Mouse (Mus musculus) liver, embryonic 11.5 days (tissue): ENCODE measurements around the gene Ppie. TPM values are rescaled to one million over a fixed set of nuclear protein-coding genes. Genes with fewer than 3 reads are reported as not detected.
A peak's percentile ranks its signal among the peaks of the same experiment; 100 is the strongest.

ENCODE experiments used
- ATAC-seq: fragments of 200-750 bp; cut with Nextera tagmentation; replicated peaks from 2 replicates; pipeline ENCODE4 v1.8.0; 2017; ENCODE audit warnings: moderate number of reproducible peaks, mild to moderate bottlenecking, moderate TSS enrichment, moderate library complexity; ENCODE audit not compliant: low FRiP score
- DNase-seq: peaks from one replicate; pipeline ENCODE4 v3.0.0-alpha.2; 2017; ENCODE audit warnings: low spot score
- H3K27ac ChIP-seq: fragments of 300-500 bp; sonication (generic); 2 replicates; pipeline ENCODE4 v1.5.1; 2014; ENCODE audit warnings: mild to moderate bottlenecking, low read depth, low read length, control low read depth
- H3K27me3 ChIP-seq: fragments of 300-500 bp; sonication (generic); replicated peaks from 2 replicates; pipeline ENCODE4 v1.6.1; 2014; ENCODE audit warnings: low read length, mixed read lengths; ENCODE audit not compliant: control insufficient read depth, insufficient read depth
- H3K36me3 ChIP-seq: fragments of 300-500 bp; sonication (generic); 2 replicates; pipeline ENCODE4 v1.6.1; 2014; ENCODE audit warnings: mild to moderate bottlenecking, low read length, moderate library complexity, mixed read lengths; ENCODE audit not compliant: control insufficient read depth, insufficient read depth
- H3K4me1 ChIP-seq: fragments of 300-500 bp; sonication (generic); replicated peaks from 2 replicates; pipeline ENCODE4 v1.6.1; 2014; ENCODE audit warnings: low read length, mixed read lengths; ENCODE audit not compliant: control insufficient read depth, insufficient read depth
- H3K4me2 ChIP-seq: fragments of 300-500 bp; sonication (generic); 2 replicates; pipeline ENCODE4 v1.6.1; 2014; ENCODE audit warnings: mild to moderate bottlenecking, control low read depth, moderate library complexity
- H3K4me3 ChIP-seq: fragments of 300-500 bp; sonication (generic); 2 replicates; pipeline ENCODE4 v1.5.1; 2014; ENCODE audit warnings: low read depth, low read length, control low read depth
- H3K9ac ChIP-seq: fragments of 300-500 bp; sonication (generic); 2 replicates; pipeline ENCODE4 v1.6.1; 2014; ENCODE audit warnings: low read depth, low read length, control low read depth
- H3K9me3 ChIP-seq: fragments of 300-500 bp; sonication (generic); 2 replicates; pipeline ENCODE4 v1.6.1; 2016; ENCODE audit warnings: low read length, inconsistent platforms, mixed read lengths; ENCODE audit not compliant: control insufficient read depth
- WGBS: fragments of 180-500 bp; shearing (Covaris S2); extraction: QIAGEN DNeasy Blood & Tissue Kit; methylation state at CpG from one replicate; pipeline ENCODE4 v1.1.7; 2014; 5-methylcytosine and 5-hydroxymethylcytosine counted together
- polyA plus RNA-seq: library from polyadenylated mRNA; unstranded; fragments of >200 nt; fragmentation: Nextera tagmentation; extraction: Ambion mirVana; gene quantifications from 2 replicates; pipeline ENCODE4 v1.2.1, GENCODE M21; 2014

The Ppie gene
- polyA plus RNA-seq, 1 experiment from 2014 or later = 108 TPM

DNA sequence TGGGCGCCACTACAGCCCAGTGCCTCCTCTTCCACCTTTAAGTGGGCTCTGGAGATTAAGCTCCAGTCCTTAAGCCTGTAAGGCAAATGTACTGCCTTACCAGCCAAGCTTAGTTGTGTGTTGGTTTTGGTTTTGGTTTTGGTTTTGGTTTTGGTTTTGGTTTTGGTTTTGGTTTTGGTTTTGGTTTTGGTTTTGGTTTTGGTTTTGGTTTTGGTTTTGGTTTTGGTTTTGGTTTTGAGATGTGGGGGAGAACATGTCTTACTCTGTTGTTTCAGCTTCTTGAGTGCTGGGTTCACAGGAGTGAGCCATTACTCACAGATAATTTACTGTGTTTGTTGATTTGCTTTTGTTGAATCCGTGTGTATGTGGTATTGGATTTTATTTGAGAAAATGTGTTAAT is 54.5 kb downstream of the Ppie start:
- H3K36me3 ChIP-seq = no peaks in the 10 kb centered on the region
- H3K9ac ChIP-seq = no peak overlapping the region
- DNase-seq = no peak
- H3K27ac ChIP-seq = no peak overlapping the region
- 68% methylated on average over 2 of the region's 2 CpGs for WGBS
- no peak overlapping the region for H3K4me2 ChIP-seq
- H3K9me3 ChIP-seq = no peaks in the 10 kb centered on the region
- H3K4me1 ChIP-seq = no peaks in the 10 kb centered on the region
- no peak for ATAC-seq
- 0 out of 2 replicates have a peak, but pooled peaks cover 4% of the 10 kb centered on the region for H3K27me3 ChIP-seq
- no peak overlapping the region for H3K4me3 ChIP-seq

DNA sequence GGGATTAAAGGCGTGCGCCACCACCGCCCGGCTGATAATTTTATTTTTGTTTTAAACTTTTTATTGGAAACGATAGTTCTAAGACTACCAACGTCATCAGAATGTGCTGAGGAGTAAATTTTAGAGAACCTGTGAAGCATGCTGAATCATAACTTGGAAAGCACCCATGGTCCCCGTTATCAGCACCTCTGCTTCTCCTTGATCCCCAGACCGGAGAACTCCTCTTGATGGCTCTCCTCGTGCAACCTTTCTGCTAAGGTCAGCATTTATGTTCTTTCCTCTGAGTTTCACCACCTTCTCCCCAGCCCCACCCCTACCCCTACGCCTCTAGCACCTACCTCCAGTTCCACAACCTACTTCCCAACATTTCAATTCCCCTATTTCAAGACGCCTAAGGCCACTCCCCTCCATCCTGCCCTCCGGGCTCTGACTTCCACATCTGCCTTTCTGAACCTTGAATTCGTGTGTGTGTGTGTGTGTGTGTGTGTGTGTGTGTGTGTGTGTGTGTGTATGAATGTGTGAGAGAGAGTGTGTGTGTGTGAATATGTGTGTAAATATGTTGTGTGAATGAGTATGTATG is 56.3 kb downstream of the Ppie start:
- no peak for DNase-seq
- 60% methylated on average over 13 of the region's 13 CpGs for WGBS

GRCm38 (mm10) chr4:123082283-123083163 is 57.2 kb downstream of the Ppie start:
- ATAC-seq (peak; percentile 68), DNase-seq (no peak)
- Histone ChIP-seq H3K4me3 (no peak overlapping the region), H3K27ac (no peak overlapping the region), H3K4me2 (no peak overlapping the region), H3K27me3 (0 out of 2 replicates have a peak, but pooled peaks cover 4% of the 10 kb centered on the region), H3K36me3 (no peaks in the 10 kb centered on the region), H3K9me3 (no peaks in the 10 kb centered on the region), H3K9ac (no peak overlapping the region), H3K4me1 (no peaks in the 10 kb centered on the region)
- 71% methylated on average over 20 of the region's 20 CpGs for WGBS

More for the DNA sequence above, 56.3 kb downstream of the Ppie start:
- no peak overlapping the region for H3K9ac ChIP-seq
- no peaks in the 10 kb centered on the region for H3K4me1 ChIP-seq
- 0 out of 2 replicates have a peak, but pooled peaks cover 4% of the 10 kb centered on the region for H3K27me3 ChIP-seq
- H3K36me3 ChIP-seq = no peaks in the 10 kb centered on the region
- H3K4me3 ChIP-seq = no peak overlapping the region
- no peak overlapping the region for H3K27ac ChIP-seq
- no peaks in the 10 kb centered on the region for H3K9me3 ChIP-seq
- no peak for ATAC-seq
- H3K4me2 ChIP-seq = no peak overlapping the region

- ATAC-seq (no peak), DNase-seq (no peak)
- Histone ChIP-seq H3K4me2 (no peak overlapping the region), H3K27me3 (0 out of 2 replicates have a peak, but pooled peaks cover 4% of the 10 kb centered on the region), H3K9me3 (no peaks in the 10 kb centered on the region), H3K9ac (no peak overlapping the region), H3K4me3 (no peak overlapping the region), H3K27ac (no peak overlapping the region), H3K4me1 (no peaks in the 10 kb centered on the region), H3K36me3 (no peaks in the 10 kb centered on the region)
- 54% methylated on average over 13 of the region's 13 CpGs for whole genome bisulfite sequencing
These were observed 59.0 kb downstream of the Ppie start for GRCm38 (mm10) chr4:123080791-123081190.

- no peaks in the 10 kb centered on the region for H3K36me3 ChIP-seq
- H3K9ac ChIP-seq = no peak overlapping the region
- WGBS = 43% methylated on average over 4 of the region's 4 CpGs
- 0 out of 2 replicates have a peak, but pooled peaks cover 4% of the 10 kb centered on the region for H3K27me3 ChIP-seq
- H3K27ac ChIP-seq = no peak overlapping the region
- DNase-seq = no peak
- no peaks in the 10 kb centered on the region for H3K9me3 ChIP-seq
- H3K4me1 ChIP-seq = no peaks in the 10 kb centered on the region
- H3K4me3 ChIP-seq = no peak overlapping the region
- H3K4me2 ChIP-seq = no peak overlapping the region
- ATAC-seq = peak; percentile 33; the same call in 1 of the 2 replicates
These were observed 61.5 kb downstream of the Ppie start for GRCm38 (mm10) chr4:123078231-123078630.

Other genes starting within 250 kb of the Ppie start
- gene Mfsd2a, start 178.8 kb downstream of the Ppie start, polyA plus RNA-seq = 0.64 and 0.68 TPM in 2 replicates
- 3.1 and 4.0 TPM in 2 replicates for gene Mycl, start 144.3 kb downstream of the Ppie start, polyA plus RNA-seq
- 17.2 and 17.5 TPM in 2 replicates for gene Trit1, start 123.4 kb downstream of the Ppie start, polyA plus RNA-seq
- gene Bmp8b, start 34.8 kb downstream of the Ppie start, polyA plus RNA-seq = 1.7 and 2.2 TPM in 2 replicates
- gene Oxct2b, start 23.7 kb downstream of the Ppie start, polyA plus RNA-seq = not detected in 2 replicates
- gene Hpcal4, start 43.3 kb upstream of the Ppie start, polyA plus RNA-seq = 0.32 and 0.48 TPM in 2 replicates
- not detected in 2 replicates for gene Nt5c1a, start 61.6 kb upstream of the Ppie start, polyA plus RNA-seq
- gene Heyl, start 93.6 kb upstream of the Ppie start, polyA plus RNA-seq = 2.4 and 2.5 TPM in 2 replicates
- gene Pabpc4, start 122.4 kb upstream of the Ppie start, polyA plus RNA-seq = 119 and 147 TPM in 2 replicates
- gene Oxct2a, start 183.7 kb upstream of the Ppie start, polyA plus RNA-seq = 0.18 TPM in 1 of 2 replicates, not detected in the other
- 0.42 and 0.63 TPM in 2 replicates for gene Bmp8a, start 203.3 kb upstream of the Ppie start, polyA plus RNA-seq